Comparison of ENCODE assay signal across 8 mouse cellular contexts in genomic region chr5:30709744-30710383, GRCm38 (mm10). TPM values are rescaled to one million over a fixed set of nuclear protein-coding genes. Genes with fewer than 3 reads are reported as not detected.
A peak's percentile ranks its signal among the peaks of the same experiment; 100 is the strongest.
DNase-seq lines count a peak whose midpoint lies in the region; ATAC-seq lines count a peak whose summit lies in the region.
"Had no signal": no experiment of that assay in that cellular context is flagged by ENCODE, and none has a peak within 500 bp of the region (broad histone marks: within the 10 kb centered on the region; RNA-seq: fewer than 3 reads in every experiment).

No protein-coding gene starts in this region.

- no peak overlapping the region for H3K27ac ChIP-seq in midbrain, embryonic 11.5 days (ENCODE audit: low read depth, low read length)

- DNase-seq in ES-CJ7 (ENCODE audit: low read depth, low spot score), result peak; percentile 85
- peak; percentile 68 to 89 for DNase-seq in adrenal gland, adult (ENCODE audit: inconsistent age in 2 of 2, low spot score in 1 of 2)
- peak; percentile 92 for DNase-seq in embryo, embryonic 11 days
- peak; percentile 71 to 83 for DNase-seq in heart, postnatal 14 days
- peak; percentile 72 to 79 for DNase-seq in layer of hippocampus, postnatal 36 days
- DNase-seq in midbrain, embryonic 11.5 days (ENCODE audit: low spot score, missing footprints), result peak; percentile 99
- DNase-seq in spleen, postnatal 14 days (ENCODE audit: low spot score in 2 of 2), result peak; percentile 22 to 59

- intact Hi-C loops in heart, postnatal 14 days (cut with DNase I), result loop anchor here (1.0 to 5.0 kb wide), 3 partner anchors 65 to 292 kb away; no protein-coding TSS in a partner anchor

- 14% methylated on average over 12 of the region's 13 CpGs for WGBS in midbrain, embryonic 11.5 days

- H3K9ac ChIP-seq in midbrain, embryonic 11.5 days (ENCODE audit: low read length), result no peak overlapping the region

- H3K27me3 ChIP-seq in midbrain, embryonic 11.5 days (ENCODE audit: control insufficient read depth, insufficient read depth, low read length), result no peaks in the 10 kb centered on the region

- ATAC-seq in midbrain, embryonic 11.5 days (ENCODE audit: low FRiP score), result no peak

- H3K4me2 ChIP-seq in midbrain, embryonic 11.5 days, result no peak overlapping the region

- no peaks in the 10 kb centered on the region for H3K36me3 ChIP-seq in midbrain, embryonic 11.5 days (ENCODE audit: control insufficient read depth, insufficient read depth, low read length)

- peaks cover 18% of the 10 kb centered on the region for H3K4me1 ChIP-seq in midbrain, embryonic 11.5 days (ENCODE audit: control insufficient read depth, insufficient read depth, low read length)

- H3K4me3 ChIP-seq in midbrain, embryonic 11.5 days (ENCODE audit: low read depth, low read length), result no peak overlapping the region
- H3K4me3 ChIP-seq: myocyte had no signal

- H3K9me3 ChIP-seq in midbrain, embryonic 11.5 days (ENCODE audit: control insufficient read depth, low read length), result no peaks in the 10 kb centered on the region

RNA-seq across cellular contexts. Expression of gene Dpysl5, which starts 1.5 kb away (rescaled TPM):
- total RNA-seq in heart, postnatal 14 days (2021), result under 1 TPM; 0.46 to 0.79 TPM
- total RNA-seq in layer of hippocampus, postnatal 36 days (2021), result 10 to 100 TPM; 35.6 to 40.2 TPM
- 81.4 and 89.1 TPM in 2 replicates for polyA plus RNA-seq in midbrain, embryonic 11.5 days (2014; fragmentation: Nextera tagmentation; extraction: Ambion mirVana)

RNA-seq across cellular contexts. Expression of gene Cenpa, which starts 43.3 kb away (rescaled TPM):
- 10 to 100 TPM; 56.0 to 67.6 TPM for total RNA-seq in heart, postnatal 14 days (2021)
- total RNA-seq in layer of hippocampus, postnatal 36 days (2021), result 1 to 10 TPM; 3.5 to 4.0 TPM
- polyA plus RNA-seq in midbrain, embryonic 11.5 days (2014; fragmentation: Nextera tagmentation; extraction: Ambion mirVana), result 398 and 399 TPM in 2 replicates

Comparison
In these comparisons a context has a peak if more than half of its experiments do, and no peak if none do; other contexts are left out.
1. DNase-seq: peak in every context shown above with its lines; median percentile 99 in midbrain, embryonic 11.5 days; 92 in embryo, embryonic 11 days; 85 in ES-CJ7; 78 in adrenal gland, adult; 77 in heart, postnatal 14 days; 76 in layer of hippocampus, postnatal 36 days; 40 in spleen, postnatal 14 days.
2. RNA of gene Dpysl5, which starts 1.5 kb away (total RNA-seq): 35.6 to 40.2 TPM in layer of hippocampus, postnatal 36 days; 0.46 to 0.79 TPM in heart, postnatal 14 days; every median in the first group is over 10 times any median in the second.
3. RNA of gene Cenpa, which starts 43.3 kb away (total RNA-seq): 56.0 to 67.6 TPM in heart, postnatal 14 days; 3.5 to 4.0 TPM in layer of hippocampus, postnatal 36 days; every median in the first group is over 10 times any median in the second.